Mouse (Mus musculus): ENCODE measurements around the gene Tnmd. TPM values are rescaled to one million over a fixed set of nuclear protein-coding genes. Genes with fewer than 3 reads are reported as not detected.

Tnmd gene
- 0.05 TPM for polyA plus RNA-seq (2012; fragmentation: generic; extraction: Trizol)
- long read RNA-seq, experiment 1: 0 reads
- long read RNA-seq, experiment 2: 0 reads

DNA sequence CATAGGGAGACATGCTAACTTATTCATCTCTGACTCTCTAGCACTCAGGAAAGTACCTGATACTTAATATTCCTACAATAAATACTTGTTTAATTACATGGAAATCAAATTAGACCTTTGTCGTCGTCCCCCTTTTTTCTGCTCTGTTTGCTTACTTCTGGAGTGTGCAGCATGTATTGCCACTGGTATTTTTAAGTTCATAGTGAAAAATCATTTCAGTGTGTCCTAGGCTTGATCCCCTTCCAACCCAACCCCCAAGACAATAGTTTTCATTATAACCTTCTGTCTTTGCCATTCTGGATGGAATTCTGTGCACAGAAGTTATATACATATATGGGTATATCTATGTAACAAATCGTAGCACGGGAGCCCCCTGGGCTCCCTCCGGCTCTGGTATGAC, at the start of gene Tnmd:
Tnmd (plus strand) TSS at position 301 of the 400 bp plus-strand sequence.
- TF ChIP-seq USF1 (IDR thresholded peaks at IDR 0.05; ENCODE audit: low read depth): no peak
- TF ChIP-seq CTCF (IDR thresholded peaks at IDR 0.05; ENCODE audit: control insufficient read depth, insufficient read depth, insufficient read length): no peak
- TF ChIP-seq MYOD1 (IDR thresholded peaks at IDR 0.05; ENCODE audit: control insufficient read depth, insufficient read length, low read depth): no peak
- no peak for TF ChIP-seq MAX (IDR thresholded peaks at IDR 0.05)
- TF ChIP-seq MYOG (IDR thresholded peaks at IDR 0.05; ENCODE audit: control insufficient read depth, extremely low read depth, insufficient read length): no peak
- no peak for TF ChIP-seq CEBPB (IDR thresholded peaks at IDR 0.05; ENCODE audit: low read depth)
- TF ChIP-seq FOSL1 (IDR thresholded peaks at IDR 0.05; ENCODE audit: insufficient read depth, low read length, poor library complexity, severe bottlenecking): no peak
- Histone ChIP-seq H3K79me3 (ENCODE audit: low read depth) (no peaks in the 10 kb centered on the region), H3K36me3 (ENCODE audit: control insufficient read depth, insufficient read depth) (no peaks in the 10 kb centered on the region), H3ac (ENCODE audit: control insufficient read depth, insufficient read length, low read depth) (no peak within 1 kb of the TSS), H3K27me3 (ENCODE audit: control insufficient read depth, insufficient read depth, insufficient read length) (no peaks in the 10 kb centered on the region), H3K4me3 (ENCODE audit: insufficient read depth, poor library complexity, severe bottlenecking) (no peak within 1 kb of the TSS), H3K79me2 (ENCODE audit: control insufficient read depth, insufficient read depth) (no peaks in the 10 kb centered on the region)

DNA sequence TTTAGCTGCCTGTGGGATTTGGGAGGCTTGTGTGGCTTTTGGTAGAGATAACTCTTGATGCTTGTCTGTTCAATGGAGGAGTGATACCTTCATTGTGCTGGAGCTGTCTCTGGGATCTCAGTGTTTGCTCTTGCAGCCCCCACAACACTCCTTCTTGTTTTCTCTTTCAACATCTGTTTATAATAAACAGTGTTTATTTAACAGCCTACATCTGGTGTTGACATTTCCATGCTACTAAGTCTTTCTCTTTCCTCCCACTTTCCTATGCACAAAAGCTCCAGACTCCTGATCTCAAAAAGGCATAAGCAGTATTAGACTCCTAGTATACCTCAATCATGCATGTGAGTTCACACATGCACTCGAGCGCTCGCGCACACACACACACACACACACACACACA, 2.9 kb downstream of the Tnmd start:
- no peaks in the 10 kb centered on the region for H3K79me3 ChIP-seq (ENCODE audit: low read depth)
- H3K27me3 ChIP-seq (ENCODE audit: control insufficient read depth, insufficient read depth, insufficient read length): no peaks in the 10 kb centered on the region
- H3ac ChIP-seq (ENCODE audit: control insufficient read depth, insufficient read length, low read depth): no peak overlapping the region
- H3K4me3 ChIP-seq (ENCODE audit: insufficient read depth, poor library complexity, severe bottlenecking): no peak overlapping the region
- no peaks in the 10 kb centered on the region for H3K36me3 ChIP-seq (ENCODE audit: control insufficient read depth, insufficient read depth)
- no peaks in the 10 kb centered on the region for H3K79me2 ChIP-seq (ENCODE audit: control insufficient read depth, insufficient read depth)
- no peak for TF ChIP-seq CEBPB (IDR thresholded peaks at IDR 0.05; ENCODE audit: low read depth)
- TF ChIP-seq MAX (IDR thresholded peaks at IDR 0.05): no peak
- TF ChIP-seq CTCF (IDR thresholded peaks at IDR 0.05; ENCODE audit: control insufficient read depth, insufficient read depth, insufficient read length): no peak
- TF ChIP-seq FOSL1 (IDR thresholded peaks at IDR 0.05; ENCODE audit: insufficient read depth, low read length, poor library complexity, severe bottlenecking): no peak
- no peak for TF ChIP-seq USF1 (IDR thresholded peaks at IDR 0.05; ENCODE audit: low read depth)
- no peak for TF ChIP-seq MYOD1 (IDR thresholded peaks at IDR 0.05; ENCODE audit: control insufficient read depth, insufficient read length, low read depth)
- no peak for TF ChIP-seq MYOG (IDR thresholded peaks at IDR 0.05; ENCODE audit: control insufficient read depth, extremely low read depth, insufficient read length)

DNA sequence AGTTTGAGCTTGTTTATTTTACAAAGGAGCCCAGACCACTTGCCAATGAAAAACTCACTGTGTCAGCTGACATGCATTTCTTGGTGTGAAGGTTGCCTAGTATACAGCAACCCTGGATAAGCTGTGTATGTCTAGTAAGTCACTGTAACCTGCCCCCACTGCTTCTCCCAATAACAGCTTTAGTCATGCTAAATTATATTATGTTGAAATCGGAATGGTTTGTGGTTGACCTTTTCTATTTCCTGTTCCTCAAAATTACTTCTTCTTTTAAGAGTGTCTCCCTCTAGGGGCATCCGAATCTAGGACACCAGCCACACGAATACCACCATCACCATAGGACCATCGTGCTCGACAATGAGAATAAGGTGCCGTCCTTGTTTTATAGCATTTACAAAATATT, 19.0 kb downstream of the Tnmd start:
- no peaks in the 10 kb centered on the region for H3K79me3 ChIP-seq (ENCODE audit: low read depth)
- H3ac ChIP-seq (ENCODE audit: control insufficient read depth, insufficient read length, low read depth): no peak overlapping the region
- TF ChIP-seq MYOG (IDR thresholded peaks at IDR 0.05; ENCODE audit: control insufficient read depth, extremely low read depth, insufficient read length) (no peak), MAX (IDR thresholded peaks at IDR 0.05) (no peak), CEBPB (IDR thresholded peaks at IDR 0.05; ENCODE audit: low read depth) (no peak), FOSL1 (IDR thresholded peaks at IDR 0.05; ENCODE audit: insufficient read depth, low read length, poor library complexity, severe bottlenecking) (no peak), USF1 (IDR thresholded peaks at IDR 0.05; ENCODE audit: low read depth) (no peak), CTCF (IDR thresholded peaks at IDR 0.05; ENCODE audit: control insufficient read depth, insufficient read depth, insufficient read length) (no peak)
- H3K27me3 ChIP-seq (ENCODE audit: control insufficient read depth, insufficient read depth, insufficient read length): no peaks in the 10 kb centered on the region
- H3K36me3 ChIP-seq (ENCODE audit: control insufficient read depth, insufficient read depth): no peaks in the 10 kb centered on the region
- H3K79me2 ChIP-seq (ENCODE audit: control insufficient read depth, insufficient read depth): no peaks in the 10 kb centered on the region
- no peak overlapping the region for H3K4me3 ChIP-seq (ENCODE audit: insufficient read depth, poor library complexity, severe bottlenecking)

DNA sequence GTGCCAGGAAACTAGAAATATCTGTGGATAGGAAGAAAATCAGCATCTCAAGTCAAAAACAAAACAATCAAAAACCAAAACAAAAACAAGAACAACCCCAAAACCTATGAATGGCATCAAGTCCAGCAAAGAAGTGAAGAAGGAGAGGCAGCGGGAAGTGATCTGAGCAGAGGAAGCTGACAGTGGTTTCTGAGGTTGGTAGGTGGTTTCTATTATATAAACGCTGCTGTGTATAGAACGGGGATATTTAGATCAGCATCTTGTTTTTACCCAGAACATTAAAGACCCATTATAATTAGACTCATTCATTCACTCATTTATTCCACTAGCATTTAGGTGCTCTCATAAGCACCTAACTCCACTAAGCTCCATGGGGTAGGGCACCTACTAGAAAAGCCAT, 36.5 kb downstream of the Tnmd start:
- Histone ChIP-seq H3K27me3 (ENCODE audit: control insufficient read depth, insufficient read depth, insufficient read length) (no peaks in the 10 kb centered on the region), H3ac (ENCODE audit: control insufficient read depth, insufficient read length, low read depth) (no peak overlapping the region)
- TF ChIP-seq FOSL1 (IDR thresholded peaks at IDR 0.05; ENCODE audit: insufficient read depth, low read length, poor library complexity, severe bottlenecking) (no peak), USF1 (IDR thresholded peaks at IDR 0.05; ENCODE audit: low read depth) (no peak), CEBPB (IDR thresholded peaks at IDR 0.05; ENCODE audit: low read depth) (no peak), MYOG (IDR thresholded peaks at IDR 0.05; ENCODE audit: control insufficient read depth, extremely low read depth, insufficient read length) (no peak), MYOD1 (IDR thresholded peaks at IDR 0.05; ENCODE audit: control insufficient read depth, insufficient read length, low read depth) (no peak), CTCF (IDR thresholded peaks at IDR 0.05; ENCODE audit: control insufficient read depth, insufficient read depth, insufficient read length) (no peak), MAX (IDR thresholded peaks at IDR 0.05) (no peak)

DNA sequence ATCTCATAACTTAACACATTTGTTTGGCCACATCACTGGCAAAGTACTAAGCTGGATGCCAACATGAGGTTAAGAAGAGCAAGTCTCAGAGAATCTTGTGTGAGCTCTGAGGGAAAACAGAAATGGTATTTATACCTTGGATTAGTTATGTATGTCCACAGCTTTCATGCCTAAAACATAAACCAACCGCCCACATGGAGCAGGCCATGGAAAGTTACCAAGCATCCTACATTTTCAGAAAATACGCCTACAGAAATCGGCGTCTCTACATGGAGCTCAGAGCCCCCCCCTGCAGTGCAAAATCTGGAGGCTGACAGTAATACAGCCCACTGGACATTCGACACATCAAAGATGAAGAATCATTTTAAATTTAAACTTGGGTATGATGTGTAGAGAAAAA, 37.3 kb downstream of the Tnmd start:
- no peaks in the 10 kb centered on the region for H3K79me3 ChIP-seq (ENCODE audit: low read depth)
- no peaks in the 10 kb centered on the region for H3K36me3 ChIP-seq (ENCODE audit: control insufficient read depth, insufficient read depth)
- no peak overlapping the region for H3ac ChIP-seq (ENCODE audit: control insufficient read depth, insufficient read length, low read depth)
- H3K79me2 ChIP-seq (ENCODE audit: control insufficient read depth, insufficient read depth): no peaks in the 10 kb centered on the region
- no peak for TF ChIP-seq CTCF (IDR thresholded peaks at IDR 0.05; ENCODE audit: control insufficient read depth, insufficient read depth, insufficient read length)
- no peak for TF ChIP-seq USF1 (IDR thresholded peaks at IDR 0.05; ENCODE audit: low read depth)
- no peak for TF ChIP-seq MYOD1 (IDR thresholded peaks at IDR 0.05; ENCODE audit: control insufficient read depth, insufficient read length, low read depth)
- TF ChIP-seq CEBPB (IDR thresholded peaks at IDR 0.05; ENCODE audit: low read depth): no peak
- no peak for TF ChIP-seq FOSL1 (IDR thresholded peaks at IDR 0.05; ENCODE audit: insufficient read depth, low read length, poor library complexity, severe bottlenecking)
- no peak for TF ChIP-seq MAX (IDR thresholded peaks at IDR 0.05)
- TF ChIP-seq MYOG (IDR thresholded peaks at IDR 0.05; ENCODE audit: control insufficient read depth, extremely low read depth, insufficient read length): no peak
- no peak overlapping the region for H3K4me3 ChIP-seq (ENCODE audit: insufficient read depth, poor library complexity, severe bottlenecking)
- no peaks in the 10 kb centered on the region for H3K27me3 ChIP-seq (ENCODE audit: control insufficient read depth, insufficient read depth, insufficient read length)

More for the DNA sequence above, 36.5 kb downstream of the Tnmd start:
- Histone ChIP-seq H3K36me3 (ENCODE audit: control insufficient read depth, insufficient read depth) (no peaks in the 10 kb centered on the region), H3K79me3 (ENCODE audit: low read depth) (no peaks in the 10 kb centered on the region), H3K79me2 (ENCODE audit: control insufficient read depth, insufficient read depth) (no peaks in the 10 kb centered on the region), H3K4me3 (ENCODE audit: insufficient read depth, poor library complexity, severe bottlenecking) (no peak overlapping the region)
